Mouse (Mus musculus): Measurements from ENCODE around the gene Gpr4.

Gene Gpr4

GRCm38 (mm10) chr7:19227883-19228792 lies 15.8 kb downstream of the Gpr4 start, which contains the start of gene Opa3:
Gene Opa3 (plus strand): TSS chr7:19228334.
- peak; percentile 100 for DNase-seq (ENCODE audit: low read depth, low spot score)

GRCm38 (mm10) chr7:19228793-19229148 lies 16.4 kb downstream of the Gpr4 start:
- DNase-seq (ENCODE audit: low read depth, low spot score), result no peak

- no peak for DNase-seq (ENCODE audit: low read depth, low spot score)
Observed at GRCm38 (mm10) chr7:19229404-19229803, 17.1 kb downstream of the Gpr4 start.

- DNase-seq (ENCODE audit: low read depth, low spot score), result no peak
Observed at GRCm38 (mm10) chr7:19230041-19230580, 17.8 kb downstream of the Gpr4 start.

GRCm38 (mm10) chr7:19230899-19231298 lies 18.6 kb downstream of the Gpr4 start:
- DNase-seq (ENCODE audit: low read depth, low spot score), result no peak

- no peak for DNase-seq (ENCODE audit: low read depth, low spot score)
Observed at GRCm38 (mm10) chr7:19231849-19232248, 19.5 kb downstream of the Gpr4 start.

GRCm38 (mm10) chr7:19234652-19235051 lies 22.3 kb downstream of the Gpr4 start:
- no peak for DNase-seq (ENCODE audit: low read depth, low spot score)

GRCm38 (mm10) chr7:19235092-19235671 lies 22.8 kb downstream of the Gpr4 start:
- no peak for DNase-seq (ENCODE audit: low read depth, low spot score)

GRCm38 (mm10) chr7:19236411-19236810 lies 24.1 kb downstream of the Gpr4 start:
- no peak for DNase-seq (ENCODE audit: low read depth, low spot score)

GRCm38 (mm10) chr7:19238344-19238743 lies 26.0 kb downstream of the Gpr4 start:
- DNase-seq (ENCODE audit: low read depth, low spot score), result no peak

GRCm38 (mm10) chr7:19239423-19239822 lies 27.1 kb downstream of the Gpr4 start:
- DNase-seq (ENCODE audit: low read depth, low spot score), result peak; percentile 93

GRCm38 (mm10) chr7:19239986-19240385 lies 27.6 kb downstream of the Gpr4 start:
- no peak for DNase-seq (ENCODE audit: low read depth, low spot score)

- DNase-seq (ENCODE audit: low read depth, low spot score), result no peak
Observed at GRCm38 (mm10) chr7:19240905-19241463, 28.6 kb downstream of the Gpr4 start.

- DNase-seq (ENCODE audit: low read depth, low spot score), result no peak
Observed at GRCm38 (mm10) chr7:19242005-19242404, 29.7 kb downstream of the Gpr4 start.

- DNase-seq (ENCODE audit: low read depth, low spot score), result no peak
Observed at GRCm38 (mm10) chr7:19243858-19244257, 31.5 kb downstream of the Gpr4 start.

- DNase-seq (ENCODE audit: low read depth, low spot score), result no peak
Observed at GRCm38 (mm10) chr7:19245083-19245482, 32.7 kb downstream of the Gpr4 start.

GRCm38 (mm10) chr7:19246855-19247254 lies 34.5 kb downstream of the Gpr4 start:
- DNase-seq (ENCODE audit: low read depth, low spot score), result no peak

GRCm38 (mm10) chr7:19247511-19247910 lies 35.2 kb downstream of the Gpr4 start:
- no peak for DNase-seq (ENCODE audit: low read depth, low spot score)

GRCm38 (mm10) chr7:19252078-19252477 lies 39.7 kb downstream of the Gpr4 start:
- no peak for DNase-seq (ENCODE audit: low read depth, low spot score)

GRCm38 (mm10) chr7:19253437-19253836 lies 41.1 kb downstream of the Gpr4 start:
- DNase-seq (ENCODE audit: low read depth, low spot score), result no peak

- peak; percentile 62 for DNase-seq (ENCODE audit: low read depth, low spot score)
Observed at GRCm38 (mm10) chr7:19255395-19255794, 43.1 kb downstream of the Gpr4 start.

GRCm38 (mm10) chr7:19256567-19256966 lies 44.2 kb downstream of the Gpr4 start:
- DNase-seq (ENCODE audit: low read depth, low spot score), result peak; percentile 82

Measured in R1 (cell line).